Mouse (Mus musculus) thymus, adult 18-20 months (tissue): ENCODE measurements around the gene Sigirr.

Experiments used
- DNase-seq, 2 experiments: peaks; one replicate each; pipeline ENCODE4 v3.0.0; 2022; ENCODE audit warnings: mixed read lengths in 2 of 2

Sigirr gene

GRCm38 (mm10) chr7:141096021-141096420, 4.4 kb downstream of the Sigirr start:
- DNase-seq: peak; percentile 48 to 66

DNA sequence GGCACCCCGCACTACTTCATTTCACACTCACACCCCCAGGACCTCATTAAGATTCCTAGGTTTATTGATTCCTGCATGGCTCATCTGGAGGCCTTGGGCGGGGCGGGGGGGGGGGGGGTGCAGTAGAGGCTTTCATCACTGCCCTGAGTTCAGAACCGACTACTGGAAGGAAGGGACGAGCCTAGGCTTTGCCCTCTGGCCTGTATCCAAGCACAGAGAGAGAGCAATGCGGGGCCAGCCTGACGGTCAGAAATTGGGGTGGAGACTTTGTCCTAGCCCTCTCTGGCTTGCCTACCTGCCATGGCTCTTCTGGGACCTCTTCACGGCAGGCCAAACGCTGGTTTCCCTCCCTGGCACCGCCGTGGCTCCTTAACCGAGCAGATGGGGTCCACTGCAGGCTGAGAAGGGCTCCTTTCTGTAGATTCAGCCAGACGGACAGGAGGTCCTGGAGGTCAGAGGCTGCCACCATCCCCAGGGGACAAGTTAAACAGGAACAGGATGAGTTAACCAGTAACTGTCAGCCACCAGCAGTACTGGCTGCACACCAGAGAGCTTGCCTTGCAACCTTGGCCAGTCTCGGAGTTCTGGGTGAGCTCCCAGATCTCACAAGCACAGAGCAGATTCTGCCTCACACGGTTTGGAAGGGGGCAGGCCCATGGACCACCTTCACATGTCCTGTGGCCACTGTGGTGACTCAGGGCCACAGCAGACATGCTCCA, 5.7 kb downstream of the Sigirr start:
- no peak for DNase-seq

DNA sequence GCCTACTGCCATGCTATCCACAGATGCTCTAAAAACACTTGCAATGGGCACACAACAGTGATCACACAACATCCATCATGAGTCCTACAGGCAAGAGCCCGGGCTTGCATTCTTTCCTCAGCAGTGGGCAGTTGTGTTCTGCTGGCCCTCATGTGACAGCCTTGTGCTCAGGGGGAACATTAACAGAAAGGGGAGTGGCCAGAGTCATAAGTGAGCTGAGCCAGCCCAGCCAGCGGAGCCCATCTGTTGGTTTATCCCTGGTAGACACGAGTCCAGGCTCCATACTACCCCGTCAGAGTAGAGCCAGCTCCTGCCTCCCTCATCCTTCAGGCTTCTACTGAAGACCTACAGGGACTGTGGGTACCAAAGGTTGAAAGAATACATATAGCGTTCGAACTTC, 6.4 kb downstream of the Sigirr start:
- DNase-seq: no peak

- peak; percentile 77 to 83 for DNase-seq
These were observed 8.2 kb downstream of the Sigirr start for GRCm38 (mm10) chr7:141092051-141092735.

GRCm38 (mm10) chr7:141090228-141090627, 10.1 kb downstream of the Sigirr start:
- DNase-seq: no peak

GRCm38 (mm10) chr7:141088473-141088872, 11.9 kb downstream of the Sigirr start:
- DNase-seq: peak in 1 of 2 experiments; percentile 31

DNA sequence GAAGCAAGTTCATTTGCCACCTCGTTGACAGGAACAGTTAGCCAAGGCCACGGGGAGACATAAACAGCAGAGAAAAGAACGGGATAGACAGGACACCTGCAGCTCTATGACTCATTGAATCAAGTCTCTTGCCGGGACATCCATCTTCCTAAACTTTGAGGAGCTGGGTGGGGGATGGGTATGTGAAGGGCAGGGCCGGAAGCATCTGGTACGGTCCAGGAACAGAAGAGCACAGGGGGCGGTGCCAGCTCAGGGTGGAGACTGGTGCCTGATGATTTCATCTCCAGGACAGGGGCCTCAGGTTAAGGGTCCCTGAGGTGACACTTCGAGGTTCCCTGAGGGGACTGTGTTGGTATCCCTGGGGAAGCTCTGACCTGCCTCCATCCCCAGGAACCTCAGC, 12.5 kb downstream of the Sigirr start:
- peak in 1 of 2 experiments; percentile 65 for DNase-seq

- no peak for DNase-seq
These were observed 20.6 kb downstream of the Sigirr start for GRCm38 (mm10) chr7:141079481-141080449.

- no peak for DNase-seq
These were observed 21.5 kb downstream of the Sigirr start for GRCm38 (mm10) chr7:141078876-141079275.

- DNase-seq: no peak
These were observed 22.5 kb downstream of the Sigirr start, which contains the start of gene Pkp3 for GRCm38 (mm10) chr7:141077841-141078240. Gene Pkp3 (plus strand): TSS chr7:141078218.

- no peak for DNase-seq
These were observed 26.6 kb downstream of the Sigirr start for GRCm38 (mm10) chr7:141073782-141074181.

GRCm38 (mm10) chr7:141072017-141072745, 28.2 kb downstream of the Sigirr start:
- DNase-seq: peak; percentile 54 to 70

GRCm38 (mm10) chr7:141070058-141070862, 30.1 kb downstream of the Sigirr start:
- DNase-seq: peak; percentile 45 to 54

GRCm38 (mm10) chr7:141068351-141068750, 32.0 kb downstream of the Sigirr start:
- no peak for DNase-seq

- no peak for DNase-seq
These were observed 35.8 kb downstream of the Sigirr start for GRCm38 (mm10) chr7:141064576-141064975.

GRCm38 (mm10) chr7:141064175-141064574, 36.2 kb downstream of the Sigirr start:
- DNase-seq: no peak

DNA sequence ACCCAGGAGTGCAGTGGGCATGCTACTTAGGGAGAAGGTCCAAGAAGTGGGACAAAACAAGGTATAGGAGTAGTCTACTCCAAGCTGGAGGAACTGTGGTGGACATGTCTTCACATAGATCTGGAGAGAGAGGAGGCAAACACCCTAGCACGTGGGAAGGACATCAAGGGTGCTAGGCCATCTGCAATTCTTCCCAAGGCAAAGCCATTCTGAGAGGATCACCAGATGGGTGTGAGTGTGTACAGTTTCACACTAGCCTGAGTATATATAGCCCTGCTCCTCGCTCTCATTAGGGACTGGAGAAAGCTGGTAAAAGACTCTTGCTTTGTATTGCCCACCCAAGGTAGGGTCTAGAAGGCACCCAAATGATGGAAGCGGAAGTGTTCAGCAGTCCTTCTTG, 37.0 kb downstream of the Sigirr start:
- no peak for DNase-seq

DNA sequence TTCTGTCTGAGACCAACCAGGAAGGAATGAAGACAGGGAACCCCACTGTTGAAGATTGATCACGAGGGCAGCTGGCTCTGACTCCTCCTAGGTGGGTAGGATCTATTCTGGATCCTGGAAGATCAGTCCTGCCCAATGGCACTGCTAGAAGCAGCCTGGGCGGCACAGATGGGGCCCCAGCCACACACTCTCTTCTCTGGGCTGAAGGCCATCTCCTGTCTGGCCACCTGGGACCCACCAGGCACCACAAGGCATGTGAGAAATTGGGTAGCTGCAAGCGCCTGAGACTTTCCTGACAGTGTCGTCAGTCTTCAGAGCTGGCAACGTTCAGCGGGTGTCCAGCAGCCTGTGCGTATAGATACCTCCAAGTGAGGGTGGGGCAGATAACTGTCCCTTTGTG, 37.8 kb downstream of the Sigirr start:
- no peak for DNase-seq

- no peak for DNase-seq
These were observed 39.1 kb downstream of the Sigirr start for GRCm38 (mm10) chr7:141061269-141061692.

GRCm38 (mm10) chr7:141060426-141061242, 39.7 kb downstream of the Sigirr start, which contains the start of gene B4galnt4:
Gene B4galnt4 (plus strand): TSS chr7:141061104.
- no peak for DNase-seq
